ENCODE assay signal across 15 mouse cellular contexts in the genomic region with DNA sequence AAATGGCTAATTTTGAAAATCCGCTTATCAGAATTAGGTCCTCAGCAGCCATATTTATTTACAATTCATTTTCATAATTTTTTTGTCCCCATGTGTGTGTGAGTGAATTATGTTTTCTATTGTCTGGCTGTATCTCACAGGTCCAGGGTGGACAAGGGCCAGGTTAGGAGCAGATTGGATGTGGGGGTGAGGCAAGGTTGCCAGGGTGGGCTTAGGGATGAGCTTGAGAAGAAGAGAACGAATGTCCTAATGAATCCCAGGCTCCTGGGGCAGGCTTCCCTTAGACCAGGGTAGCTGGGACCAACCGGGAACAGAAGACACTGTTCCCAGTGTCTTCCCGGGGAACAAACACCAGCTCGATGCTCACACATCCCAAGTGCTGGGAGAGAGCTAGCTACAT.
DNase-seq lines count a peak whose midpoint lies in the region; ATAC-seq and TF ChIP-seq lines count a peak whose summit lies in the region.
"Had no signal": no experiment of that assay in that cellular context is flagged by ENCODE, and none has a peak within 500 bp of the region (broad histone marks: within the 10 kb centered on the region; RNA-seq: fewer than 3 reads in every experiment).

No protein-coding gene starts in this region.

- peak overlapping the region; percentile 91 for H3K27ac ChIP-seq in layer of hippocampus, adult 2 months
- 0 out of 2 replicates have a peak overlapping the region, but pooled peaks have one; percentile 61 for H3K27ac ChIP-seq in forebrain, embryonic 14.5 days (ENCODE audit: low read depth, low read length)
- no peak overlapping the region for H3K27ac ChIP-seq in limb, embryonic 12.5 days
- no peak overlapping the region for H3K27ac ChIP-seq in neural tube, embryonic 14.5 days (ENCODE audit: low read depth, low read length)
- H3K27ac ChIP-seq in intestine, embryonic 15.5 days: no peak overlapping the region
- H3K27ac ChIP-seq: embryonic facial prominence, embryonic 15.5 days; liver, embryonic 15.5 days had no signal

- H3K4me3 ChIP-seq in layer of hippocampus, adult 2 months: peak overlapping the region; percentile 17; the same call in 1 of the 2 replicates
- H3K4me3 ChIP-seq in forebrain, embryonic 14.5 days (ENCODE audit: low read depth, low read length): no peak overlapping the region; the same call in 1 of the 2 replicates
- no peak overlapping the region; the same call in 1 of the 2 replicates for H3K4me3 ChIP-seq in limb, embryonic 12.5 days (replicated peaks)
- H3K4me3 ChIP-seq in neural tube, embryonic 14.5 days (ENCODE audit: low read depth, low read length): no peak overlapping the region
- H3K4me3 ChIP-seq in intestine, embryonic 15.5 days (replicated peaks): no peak overlapping the region
- H3K4me3 ChIP-seq: liver, embryonic 15.5 days had no signal

- DNase-seq in layer of hippocampus, adult 2 months (ENCODE audit: low spot score in 2 of 2): no peak
- DNase-seq in layer of hippocampus, postnatal 10 days (ENCODE audit: low spot score in 2 of 2): no peak
- no peak for DNase-seq in forebrain, embryonic 14.5 days (ENCODE audit: low spot score)
- no peak for DNase-seq in adrenal gland, postnatal 36 days
- DNase-seq in layer of hippocampus, adult 18-20 months (ENCODE audit: low spot score in 2 of 2): no peak
- DNase-seq: adrenal gland, adult 2 months; gastrocnemius, postnatal 10 days; heart, postnatal 14 days; thymus, adult 2 months had no signal

- WGBS in forebrain, embryonic 14.5 days: 45% methylated on average over 5 of the region's 5 CpGs
- WGBS in limb, embryonic 12.5 days: 58% methylated on average over 5 of the region's 5 CpGs
- 61% methylated on average over 5 of the region's 5 CpGs for WGBS in neural tube, embryonic 14.5 days
- 57% methylated on average over 5 of the region's 5 CpGs for WGBS in intestine, embryonic 15.5 days

- H3K4me1 ChIP-seq in forebrain, embryonic 14.5 days (ENCODE audit: control insufficient read depth, insufficient read depth, low read length): peaks cover 36% of the 10 kb centered on the region
- H3K4me1 ChIP-seq in limb, embryonic 12.5 days (replicated peaks): peaks cover 37% of the 10 kb centered on the region
- peaks cover 21% of the 10 kb centered on the region for H3K4me1 ChIP-seq in neural tube, embryonic 14.5 days (ENCODE audit: control insufficient read depth, insufficient read depth, low read length)
- H3K4me1 ChIP-seq in intestine, embryonic 15.5 days (replicated peaks): no peaks in the 10 kb centered on the region
- H3K4me1 ChIP-seq: liver, embryonic 15.5 days had no signal

- TF ChIP-seq CTCF in layer of hippocampus, adult 2 months (conservative IDR thresholded peaks at IDR 0.05): no peak

- H3K27me3 ChIP-seq in forebrain, embryonic 14.5 days (replicated peaks; ENCODE audit: control insufficient read depth, insufficient read depth, low read length): no peaks in the 10 kb centered on the region
- H3K27me3 ChIP-seq in limb, embryonic 12.5 days: peaks cover 20% of the 10 kb centered on the region
- no peaks in the 10 kb centered on the region for H3K27me3 ChIP-seq in neural tube, embryonic 14.5 days (ENCODE audit: control insufficient read depth, insufficient read depth, low read length)
- peaks cover 9% of the 10 kb centered on the region for H3K27me3 ChIP-seq in intestine, embryonic 15.5 days (replicated peaks)

- peak overlapping the region; percentile 49 for H3K4me2 ChIP-seq in forebrain, embryonic 14.5 days (ENCODE audit: low read length)
- peak overlapping the region; percentile 55 for H3K4me2 ChIP-seq in limb, embryonic 12.5 days
- H3K4me2 ChIP-seq in neural tube, embryonic 14.5 days (ENCODE audit: low read depth, low read length): peak overlapping the region; percentile 39; the same call in 1 of the 2 replicates
- H3K4me2 ChIP-seq in intestine, embryonic 15.5 days (replicated peaks): no peak overlapping the region
- H3K4me2 ChIP-seq: liver, embryonic 15.5 days had no signal

- no peaks in the 10 kb centered on the region for H3K9me3 ChIP-seq in forebrain, embryonic 14.5 days (replicated peaks; ENCODE audit: control insufficient read depth, low read length)
- H3K9me3 ChIP-seq in limb, embryonic 12.5 days: no peaks in the 10 kb centered on the region
- no peaks in the 10 kb centered on the region for H3K9me3 ChIP-seq in neural tube, embryonic 14.5 days (ENCODE audit: control insufficient read depth, low read length)
- H3K9me3 ChIP-seq in intestine, embryonic 15.5 days: no peaks in the 10 kb centered on the region
- H3K9me3 ChIP-seq: embryonic facial prominence, embryonic 15.5 days; liver, embryonic 15.5 days had no signal

- no peak for ATAC-seq in forebrain, embryonic 14.5 days
- ATAC-seq in limb, embryonic 12.5 days (ENCODE audit: insufficient number of reproducible peaks, insufficient read depth, low FRiP score, low TSS enrichment, low read depth): no peak
- ATAC-seq in neural tube, embryonic 14.5 days (ENCODE audit: low read depth): no peak
- no peak for ATAC-seq in intestine, embryonic 15.5 days
- ATAC-seq: Patski had no signal

- H3K9ac ChIP-seq in forebrain, embryonic 14.5 days (ENCODE audit: low read length): peak overlapping the region; percentile 55; the same call in 1 of the 2 replicates
- no peak overlapping the region for H3K9ac ChIP-seq in limb, embryonic 12.5 days (replicated peaks)
- 0 out of 2 replicates have a peak overlapping the region, but pooled peaks have one; percentile 32 for H3K9ac ChIP-seq in neural tube, embryonic 14.5 days (replicated peaks; ENCODE audit: low read depth, low read length)
- no peak overlapping the region for H3K9ac ChIP-seq in intestine, embryonic 15.5 days
- H3K9ac ChIP-seq: embryonic facial prominence, embryonic 15.5 days; liver, embryonic 15.5 days had no signal

- no peaks in the 10 kb centered on the region for H3K36me3 ChIP-seq in forebrain, embryonic 14.5 days (ENCODE audit: control insufficient read depth, insufficient read depth, low read length)
- no peaks in the 10 kb centered on the region for H3K36me3 ChIP-seq in limb, embryonic 12.5 days
- H3K36me3 ChIP-seq in neural tube, embryonic 14.5 days (ENCODE audit: control insufficient read depth, insufficient read depth, low read length): no peaks in the 10 kb centered on the region
- H3K36me3 ChIP-seq in intestine, embryonic 15.5 days: no peaks in the 10 kb centered on the region
- H3K36me3 ChIP-seq: embryonic facial prominence, embryonic 15.5 days; liver, embryonic 15.5 days had no signal

Comparison
In these comparisons a context has a peak if more than half of its experiments do, and no peak if none do; other contexts are left out.
1. H3K27ac ChIP-seq: peak in layer of hippocampus, adult 2 months (single experiment) and forebrain, embryonic 14.5 days (single experiment); none in limb, embryonic 12.5 days (single experiment), neural tube, embryonic 14.5 days (single experiment) and intestine, embryonic 15.5 days (single experiment).
2. H3K9ac ChIP-seq: peak in forebrain, embryonic 14.5 days (single experiment) and neural tube, embryonic 14.5 days (single experiment); none in limb, embryonic 12.5 days (single experiment) and intestine, embryonic 15.5 days (single experiment).